Mouse (Mus musculus): Measurements from ENCODE around the gene Prss27. TPM values are rescaled to one million over a fixed set of nuclear protein-coding genes. Genes with fewer than 3 reads are reported as not detected.

Gene Prss27
- polyA plus RNA-seq, 1 experiment: 0.16 TPM

DNA sequence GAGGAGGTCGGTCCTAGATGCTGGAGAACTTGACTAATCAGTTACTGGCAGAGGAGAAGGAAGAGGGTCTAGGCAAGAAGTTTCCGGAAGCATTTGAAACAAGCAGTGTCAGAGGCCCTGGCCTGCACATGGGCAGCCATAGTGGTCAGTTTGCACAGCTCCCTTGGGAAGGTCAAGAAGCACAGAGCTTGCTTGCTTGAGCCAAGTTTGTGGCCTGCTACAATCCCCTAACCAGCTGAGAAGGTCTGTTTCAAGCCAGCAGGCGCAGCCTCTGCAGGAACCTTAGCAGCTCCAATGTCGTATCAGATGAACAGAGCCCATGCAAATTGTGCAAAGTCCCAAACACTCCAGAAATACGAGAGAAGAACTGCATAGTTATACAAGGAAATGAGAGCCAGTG is 10.1 kb downstream of the Prss27 start:
- H3K79me3 ChIP-seq (ENCODE audit: low read depth): no peaks in the 10 kb centered on the region
- peaks cover 38% of the 10 kb centered on the region for H3K36me3 ChIP-seq (ENCODE audit: control insufficient read depth, insufficient read depth)
- no peak overlapping the region for H3K4me3 ChIP-seq (ENCODE audit: insufficient read depth, poor library complexity, severe bottlenecking)
- no peak for TF ChIP-seq USF1 (IDR thresholded peaks at IDR 0.05; ENCODE audit: low read depth)
- H3K79me2 ChIP-seq (ENCODE audit: control insufficient read depth, insufficient read depth): no peaks in the 10 kb centered on the region
- H3ac ChIP-seq (ENCODE audit: control insufficient read depth, insufficient read length, low read depth): no peak overlapping the region
- H3K27me3 ChIP-seq (ENCODE audit: control insufficient read depth, insufficient read depth, insufficient read length): no peaks in the 10 kb centered on the region

DNA sequence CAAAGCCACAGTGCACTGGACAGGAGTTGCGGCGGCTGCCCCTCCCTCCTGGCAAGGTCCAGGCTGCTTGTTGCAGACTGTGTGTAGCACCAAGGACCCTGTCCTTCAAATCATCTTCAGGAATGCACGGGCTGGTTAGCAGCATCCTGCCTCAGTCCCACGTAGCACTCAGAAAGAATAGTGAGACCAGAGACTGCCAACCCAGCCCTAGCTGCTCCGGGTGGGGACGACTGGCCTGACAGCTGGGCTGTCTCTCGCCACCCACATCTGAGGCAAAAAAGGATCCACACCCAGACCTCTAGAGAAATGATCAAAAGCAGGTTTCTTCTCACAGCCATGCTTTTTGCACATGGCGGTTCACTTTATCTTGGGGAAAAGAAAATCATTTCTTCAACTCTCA is 11.1 kb downstream of the Prss27 start:
- Histone ChIP-seq H3K36me3 (ENCODE audit: control insufficient read depth, insufficient read depth) (peaks cover 47% of the 10 kb centered on the region), H3K79me2 (ENCODE audit: control insufficient read depth, insufficient read depth) (no peaks in the 10 kb centered on the region), H3ac (ENCODE audit: control insufficient read depth, insufficient read length, low read depth) (no peak overlapping the region), H3K79me3 (ENCODE audit: low read depth) (no peaks in the 10 kb centered on the region), H3K27me3 (ENCODE audit: control insufficient read depth, insufficient read depth, insufficient read length) (no peaks in the 10 kb centered on the region), H3K4me3 (ENCODE audit: insufficient read depth, poor library complexity, severe bottlenecking) (no peak overlapping the region)
- TF ChIP-seq MYOG (IDR thresholded peaks at IDR 0.05; ENCODE audit: control insufficient read depth, extremely low read depth, insufficient read length): no peak
- TF ChIP-seq CTCF (IDR thresholded peaks at IDR 0.05; ENCODE audit: control insufficient read depth, insufficient read depth, insufficient read length): no peak
- no peak for TF ChIP-seq CEBPB (IDR thresholded peaks at IDR 0.05; ENCODE audit: low read depth)
- no peak for TF ChIP-seq MYOD1 (IDR thresholded peaks at IDR 0.05; ENCODE audit: control insufficient read depth, insufficient read length, low read depth)
- TF ChIP-seq USF1 (IDR thresholded peaks at IDR 0.05; ENCODE audit: low read depth): no peak
- no peak for TF ChIP-seq MAX (IDR thresholded peaks at IDR 0.05)
- TF ChIP-seq FOSL1 (IDR thresholded peaks at IDR 0.05; ENCODE audit: insufficient read depth, low read length, poor library complexity, severe bottlenecking): no peak

DNA sequence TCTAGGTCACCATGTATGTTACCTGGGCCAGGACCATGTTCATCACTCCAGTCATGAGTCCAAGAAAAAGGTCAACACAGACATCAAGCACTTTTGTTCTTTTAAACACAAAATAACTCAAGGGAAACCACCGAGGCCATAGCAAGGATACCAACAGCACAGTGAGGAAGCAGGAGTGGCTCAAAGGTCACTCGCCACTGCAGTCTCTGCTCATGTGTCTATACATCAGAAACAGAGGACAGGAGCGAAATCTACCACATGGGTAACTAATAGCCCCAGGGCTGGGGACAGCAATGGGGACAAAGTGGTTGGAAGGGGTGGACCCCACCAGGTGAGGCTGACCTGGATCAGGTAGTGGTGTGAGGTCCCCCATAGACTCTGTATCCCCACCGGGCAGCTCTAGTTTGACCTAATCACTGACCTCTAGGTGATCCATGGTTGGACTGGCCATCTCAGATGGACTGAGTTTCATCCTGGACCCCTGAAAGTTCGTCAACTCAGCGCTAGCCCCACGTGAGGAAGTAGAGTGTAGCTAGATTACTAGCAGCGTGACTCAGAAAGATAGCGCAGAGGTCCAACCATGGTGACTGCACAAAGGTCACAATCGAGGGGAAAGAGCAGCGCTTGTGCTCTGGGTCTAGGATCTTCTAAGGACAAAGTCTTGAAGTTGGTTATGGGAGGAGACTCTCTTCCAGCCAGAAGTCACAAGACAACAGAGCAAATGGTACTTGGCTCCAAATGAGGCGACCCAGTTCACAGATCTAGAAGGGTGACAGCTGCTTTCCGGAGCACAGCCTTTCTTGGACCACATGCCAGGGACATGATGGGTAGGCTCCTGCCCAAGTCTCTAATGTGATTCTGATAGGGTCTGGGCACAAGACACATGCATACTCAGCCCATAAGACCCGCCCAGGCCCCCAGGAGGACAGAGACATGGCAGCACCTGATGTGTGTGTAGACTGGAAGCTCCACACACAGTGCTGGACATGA is 19.0 kb downstream of the Prss27 start:
- Histone ChIP-seq H3K4me3 (ENCODE audit: insufficient read depth, poor library complexity, severe bottlenecking) (no peak overlapping the region), H3ac (ENCODE audit: control insufficient read depth, insufficient read length, low read depth) (no peak overlapping the region), H3K36me3 (ENCODE audit: control insufficient read depth, insufficient read depth) (peaks cover 83% of the 10 kb centered on the region), H3K79me3 (ENCODE audit: low read depth) (peaks cover 3% of the 10 kb centered on the region), H3K27me3 (ENCODE audit: control insufficient read depth, insufficient read depth, insufficient read length) (no peaks in the 10 kb centered on the region), H3K79me2 (ENCODE audit: control insufficient read depth, insufficient read depth) (peaks cover under 1% of the 10 kb centered on the region)
- no peak for TF ChIP-seq MYOD1 (IDR thresholded peaks at IDR 0.05; ENCODE audit: control insufficient read depth, insufficient read length, low read depth)
- no peak for TF ChIP-seq CEBPB (IDR thresholded peaks at IDR 0.05; ENCODE audit: low read depth)
- no peak for TF ChIP-seq USF1 (IDR thresholded peaks at IDR 0.05; ENCODE audit: low read depth)
- TF ChIP-seq CTCF (IDR thresholded peaks at IDR 0.05; ENCODE audit: control insufficient read depth, insufficient read depth, insufficient read length): no peak
- TF ChIP-seq FOSL1 (IDR thresholded peaks at IDR 0.05; ENCODE audit: insufficient read depth, low read length, poor library complexity, severe bottlenecking): no peak
- TF ChIP-seq MAX (IDR thresholded peaks at IDR 0.05): no peak
- no peak for TF ChIP-seq MYOG (IDR thresholded peaks at IDR 0.05; ENCODE audit: control insufficient read depth, extremely low read depth, insufficient read length)

DNA sequence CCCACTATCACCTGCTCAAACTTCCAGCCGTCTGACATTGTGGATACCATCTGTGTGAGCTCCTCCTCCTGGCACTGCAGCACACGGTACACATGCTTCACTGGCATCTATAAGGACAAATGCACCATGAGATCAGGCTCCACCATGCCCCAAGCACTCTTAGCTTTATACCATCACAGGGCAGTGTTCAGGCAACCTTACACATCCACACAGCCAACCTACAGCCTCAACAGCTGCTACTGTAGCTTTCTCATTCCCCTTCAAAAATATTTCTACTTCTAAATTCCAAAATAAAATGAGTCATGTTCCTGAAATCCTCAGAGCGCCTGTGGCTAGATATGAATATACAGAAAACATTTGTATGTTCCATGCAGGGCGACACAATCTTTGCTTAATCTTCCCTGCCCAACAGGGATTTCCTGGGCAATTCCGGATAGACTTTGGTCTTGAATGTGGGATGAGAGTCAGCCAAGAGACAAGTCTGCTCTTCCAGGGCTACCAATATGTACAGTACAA is 19.8 kb downstream of the Prss27 start:
- Histone ChIP-seq H3K27me3 (ENCODE audit: control insufficient read depth, insufficient read depth, insufficient read length) (no peaks in the 10 kb centered on the region), H3K4me3 (ENCODE audit: insufficient read depth, poor library complexity, severe bottlenecking) (no peak overlapping the region), H3K36me3 (ENCODE audit: control insufficient read depth, insufficient read depth) (peaks cover 76% of the 10 kb centered on the region), H3ac (ENCODE audit: control insufficient read depth, insufficient read length, low read depth) (no peak overlapping the region), H3K79me2 (ENCODE audit: control insufficient read depth, insufficient read depth) (peaks cover 9% of the 10 kb centered on the region), H3K79me3 (ENCODE audit: low read depth) (peaks cover 9% of the 10 kb centered on the region)
- TF ChIP-seq USF1 (IDR thresholded peaks at IDR 0.05; ENCODE audit: low read depth): no peak
- TF ChIP-seq CEBPB (IDR thresholded peaks at IDR 0.05; ENCODE audit: low read depth): no peak
- no peak for TF ChIP-seq MYOD1 (IDR thresholded peaks at IDR 0.05; ENCODE audit: control insufficient read depth, insufficient read length, low read depth)
- no peak for TF ChIP-seq MYOG (IDR thresholded peaks at IDR 0.05; ENCODE audit: control insufficient read depth, extremely low read depth, insufficient read length)
- TF ChIP-seq MAX (IDR thresholded peaks at IDR 0.05): no peak
- TF ChIP-seq CTCF (IDR thresholded peaks at IDR 0.05; ENCODE audit: control insufficient read depth, insufficient read depth, insufficient read length): no peak
- TF ChIP-seq FOSL1 (IDR thresholded peaks at IDR 0.05; ENCODE audit: insufficient read depth, low read length, poor library complexity, severe bottlenecking): no peak

DNA sequence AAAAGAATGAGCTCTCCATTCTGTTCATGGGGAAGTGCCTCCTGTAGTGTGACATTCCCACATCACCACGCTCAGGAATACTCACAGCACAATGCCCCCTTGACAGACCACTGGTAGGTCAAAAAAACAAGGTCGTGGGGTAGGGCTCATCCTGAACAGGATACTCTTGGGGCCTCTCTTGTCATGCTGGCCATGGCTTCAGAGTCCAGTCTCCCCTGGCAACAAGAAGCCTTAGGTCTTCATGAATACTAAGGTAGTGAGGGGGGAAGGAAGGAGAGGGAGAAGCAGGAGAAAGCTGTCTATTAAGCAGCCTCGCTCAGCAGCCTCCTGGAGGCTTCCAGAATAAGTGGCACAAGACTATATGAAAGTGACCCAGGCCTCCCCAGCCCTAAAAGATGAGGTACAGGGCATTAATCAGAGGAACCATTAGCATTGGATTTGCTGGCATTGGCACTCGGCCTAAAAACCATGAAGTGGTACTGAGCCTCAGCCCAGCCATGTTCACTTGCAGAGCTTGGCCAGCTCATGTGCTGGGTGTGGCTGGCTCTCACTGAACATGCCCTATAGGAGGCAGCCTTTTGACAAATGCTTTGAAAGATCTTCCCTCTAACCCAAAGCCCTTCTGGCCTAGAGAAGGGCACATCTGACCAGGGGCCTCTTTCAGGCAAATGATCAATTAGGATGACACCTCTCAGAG is 24.7 kb downstream of the Prss27 start:
- H3K79me3 ChIP-seq (ENCODE audit: low read depth): peaks cover 42% of the 10 kb centered on the region
- peaks cover 56% of the 10 kb centered on the region for H3K36me3 ChIP-seq (ENCODE audit: control insufficient read depth, insufficient read depth)
- peaks cover 58% of the 10 kb centered on the region for H3K79me2 ChIP-seq (ENCODE audit: control insufficient read depth, insufficient read depth)
- TF ChIP-seq MYOD1 (IDR thresholded peaks at IDR 0.05; ENCODE audit: control insufficient read depth, insufficient read length, low read depth): no peak
- TF ChIP-seq MAX (IDR thresholded peaks at IDR 0.05): no peak
- TF ChIP-seq FOSL1 (IDR thresholded peaks at IDR 0.05; ENCODE audit: insufficient read depth, low read length, poor library complexity, severe bottlenecking): no peak
- no peak for TF ChIP-seq CTCF (IDR thresholded peaks at IDR 0.05; ENCODE audit: control insufficient read depth, insufficient read depth, insufficient read length)
- TF ChIP-seq USF1 (IDR thresholded peaks at IDR 0.05; ENCODE audit: low read depth): no peak
- no peak for TF ChIP-seq CEBPB (IDR thresholded peaks at IDR 0.05; ENCODE audit: low read depth)
- TF ChIP-seq MYOG (IDR thresholded peaks at IDR 0.05; ENCODE audit: control insufficient read depth, extremely low read depth, insufficient read length): no peak
- no peak overlapping the region for H3ac ChIP-seq (ENCODE audit: control insufficient read depth, insufficient read length, low read depth)
- H3K27me3 ChIP-seq (ENCODE audit: control insufficient read depth, insufficient read depth, insufficient read length): no peaks in the 10 kb centered on the region
- H3K4me3 ChIP-seq (ENCODE audit: insufficient read depth, poor library complexity, severe bottlenecking): no peak overlapping the region
